Mouse (Mus musculus) embryonic fibroblast, embryonic 13.5 days (primary cell): ENCODE measurements around the gene Cbarp. TPM values are rescaled to one million over a fixed set of nuclear protein-coding genes. Genes with fewer than 3 reads are reported as not detected.
A peak's percentile ranks its signal among the peaks of the same experiment; 100 is the strongest.
"Not testable (repeated sequence)": the region's sequence is repeated elsewhere in the genome, so short reads cannot be mapped to it uniquely, and the experiment has no call there.

Source experiments
- H3K27ac ChIP-seq: 2 replicates; pipeline ENCODE4 v1.5.1; 2012; ENCODE audit warnings: low read length, control low read depth, inconsistent platforms; ENCODE audit not compliant: insufficient read depth
- H3K4me1 ChIP-seq: 2 replicates; pipeline ENCODE4 v1.6.1; 2011; ENCODE audit warnings: low read length; ENCODE audit not compliant: control insufficient read depth, insufficient read depth
- H3K4me3 ChIP-seq: 2 replicates; pipeline ENCODE4 v1.5.1; 2011; ENCODE audit warnings: mild to moderate bottlenecking, control low read depth, low read length; ENCODE audit not compliant: insufficient read depth
- CTCF ChIP-seq: IDR thresholded peaks from 2 replicates; pipeline ENCODE4 v1.5.1; 2011; ENCODE audit warnings: mild to moderate bottlenecking, control low read depth, low read length, moderate library complexity, borderline replicate concordance; ENCODE audit not compliant: insufficient read depth
- POLR2A ChIP-seq: IDR thresholded peaks from 2 replicates; pipeline ENCODE4 v1.6.1; 2011; ENCODE audit warnings: low read depth, mild to moderate bottlenecking, control low read depth, low read length, moderate library complexity
- polyA plus RNA-seq: library from polyadenylated mRNA; stranded (reverse); fragments of >200 nt; gene quantifications from 2 replicates; pipeline ENCODE4 v1.2.4, GENCODE M21; 2011; ENCODE audit warnings: low read depth; ENCODE audit not compliant: missing spikeins, insufficient read length

Cbarp gene
- polyA plus RNA-seq, 1 experiment, result 28.4 TPM

DNA sequence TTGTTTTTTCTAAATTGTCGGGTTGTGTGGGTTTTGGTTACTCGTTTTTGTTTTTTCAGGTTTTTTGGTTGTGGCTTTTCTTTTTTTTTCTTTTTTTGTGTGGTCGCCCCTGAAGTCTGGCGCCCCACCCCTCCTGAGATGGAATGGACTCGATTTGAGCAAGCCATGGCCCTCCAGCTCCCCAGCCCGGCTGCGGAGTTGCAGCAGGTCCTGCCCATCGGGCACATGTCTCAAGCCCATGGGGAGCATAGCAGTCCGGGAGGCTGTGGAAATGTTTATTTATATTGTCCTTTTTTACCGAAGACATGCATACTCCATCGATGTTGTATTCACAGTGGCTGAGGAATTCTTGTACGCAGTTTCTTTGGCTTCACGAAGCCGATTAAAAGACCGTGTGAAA lies 30.6 kb upstream of the Cbarp start:
- H3K4me3 ChIP-seq, result no peak overlapping the region
- no peak for TF ChIP-seq CTCF
- no peak for TF ChIP-seq POLR2A
- no peak overlapping the region for H3K27ac ChIP-seq
- H3K4me1 ChIP-seq, result peaks cover 9% of the 10 kb centered on the region; the same call in 1 of the 2 replicates

DNA sequence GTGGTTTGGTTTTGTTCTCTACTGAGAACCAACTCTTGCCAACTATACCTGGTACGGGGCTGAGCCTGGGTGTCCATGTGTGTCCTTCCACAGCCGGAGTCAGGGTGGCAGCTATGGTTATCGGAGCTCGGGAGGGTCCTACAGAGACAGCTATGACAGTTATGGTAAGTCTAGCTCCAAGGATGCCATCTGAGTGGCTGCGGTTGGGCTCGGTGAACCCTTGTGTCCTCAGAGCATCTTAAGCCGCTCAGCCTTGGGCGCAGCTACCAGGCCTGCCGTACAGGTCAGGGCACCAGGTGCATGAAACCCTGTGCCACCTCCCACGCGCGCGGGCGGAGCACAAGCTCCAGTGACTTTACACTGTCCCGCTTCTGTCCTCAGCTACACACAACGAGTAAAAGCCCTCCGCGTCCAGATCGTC lies 30.0 kb upstream of the Cbarp start:
- no peak overlapping the region for H3K4me3 ChIP-seq
- TF ChIP-seq CTCF (no peak), POLR2A (no peak)
- no peak overlapping the region for H3K27ac ChIP-seq
- peaks cover 9% of the 10 kb centered on the region; the same call in 1 of the 2 replicates for H3K4me1 ChIP-seq

- no peak overlapping the region for H3K27ac ChIP-seq
- peaks cover 9% of the 10 kb centered on the region; the same call in 1 of the 2 replicates for H3K4me1 ChIP-seq
- TF ChIP-seq CTCF (no peak), POLR2A (no peak)
- H3K4me3 ChIP-seq, result no peak overlapping the region
Observed at GRCm38 (mm10) chr10:80170052-80170451, 29.4 kb upstream of the Cbarp start.

GRCm38 (mm10) chr10:80169651-80170050 lies 29.0 kb upstream of the Cbarp start:
- H3K27ac ChIP-seq, result no peak overlapping the region
- H3K4me1 ChIP-seq, result peaks cover 9% of the 10 kb centered on the region; the same call in 1 of the 2 replicates
- H3K4me3 ChIP-seq, result no peak overlapping the region
- TF ChIP-seq CTCF (no peak), POLR2A (no peak)

- H3K4me1 ChIP-seq, result peaks cover 10% of the 10 kb centered on the region
- TF ChIP-seq CTCF (no peak), POLR2A (no peak)
- H3K27ac ChIP-seq, result no peak overlapping the region
- peak overlapping the region; percentile 90; the same call in 1 of the 2 replicates for H3K4me3 ChIP-seq
Observed at GRCm38 (mm10) chr10:80169070-80169469, 28.4 kb upstream of the Cbarp start.

- TF ChIP-seq CTCF, result no peak
- TF ChIP-seq POLR2A, result no peak
- H3K4me1 ChIP-seq, result peaks cover 12% of the 10 kb centered on the region
Observed at GRCm38 (mm10) chr10:80168038-80168661, 27.5 kb upstream of the Cbarp start.

DNA sequence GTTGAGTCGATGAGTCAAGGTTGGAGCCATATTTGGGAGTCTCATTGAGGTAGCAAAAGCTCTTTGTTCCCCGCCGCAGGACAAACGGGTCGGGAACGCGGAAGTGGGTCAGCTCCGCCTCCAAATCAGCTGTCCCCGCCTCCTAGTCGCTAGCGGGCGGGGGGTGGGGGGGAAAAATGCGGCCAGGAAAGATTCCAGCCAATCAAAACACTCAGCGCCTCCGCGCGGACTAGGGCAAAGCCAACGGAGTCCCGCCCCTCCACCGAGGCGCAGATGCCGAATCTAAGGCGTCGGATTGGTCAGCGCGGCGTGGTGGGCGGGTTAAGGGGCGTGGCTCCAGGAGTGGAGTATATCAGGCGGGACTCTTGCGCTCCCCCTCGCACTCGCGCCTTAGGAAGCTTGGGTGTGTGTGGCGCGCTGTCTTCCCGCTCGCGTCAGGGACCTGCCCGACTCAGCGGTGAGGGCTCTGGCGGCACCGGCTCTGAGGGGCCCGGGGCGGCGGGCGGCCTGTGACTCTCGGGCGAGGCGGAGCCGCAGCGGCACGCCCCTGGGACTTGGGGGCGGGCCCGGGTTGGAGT lies 26.9 kb upstream of the Cbarp start:
- no peak for TF ChIP-seq POLR2A
- no peak for TF ChIP-seq CTCF
- H3K27ac ChIP-seq, result peak overlapping the region; percentile 85
- peaks cover 16% of the 10 kb centered on the region for H3K4me1 ChIP-seq
- peak overlapping the region; percentile 90 for H3K4me3 ChIP-seq

More at GRCm38 (mm10) chr10:80168038-80168661, 27.5 kb upstream of the Cbarp start:
- Histone ChIP-seq H3K27ac (peak overlapping the region; percentile 85), H3K4me3 (peak overlapping the region; percentile 90)

- H3K4me3 ChIP-seq, result not testable (repeated sequence)
- Histone ChIP-seq H3K27ac (peak overlapping the region; percentile 74), H3K4me1 (peaks cover 23% of the 10 kb centered on the region)
Observed at GRCm38 (mm10) chr10:80166136-80166535, 25.5 kb upstream of the Cbarp start.

DNA sequence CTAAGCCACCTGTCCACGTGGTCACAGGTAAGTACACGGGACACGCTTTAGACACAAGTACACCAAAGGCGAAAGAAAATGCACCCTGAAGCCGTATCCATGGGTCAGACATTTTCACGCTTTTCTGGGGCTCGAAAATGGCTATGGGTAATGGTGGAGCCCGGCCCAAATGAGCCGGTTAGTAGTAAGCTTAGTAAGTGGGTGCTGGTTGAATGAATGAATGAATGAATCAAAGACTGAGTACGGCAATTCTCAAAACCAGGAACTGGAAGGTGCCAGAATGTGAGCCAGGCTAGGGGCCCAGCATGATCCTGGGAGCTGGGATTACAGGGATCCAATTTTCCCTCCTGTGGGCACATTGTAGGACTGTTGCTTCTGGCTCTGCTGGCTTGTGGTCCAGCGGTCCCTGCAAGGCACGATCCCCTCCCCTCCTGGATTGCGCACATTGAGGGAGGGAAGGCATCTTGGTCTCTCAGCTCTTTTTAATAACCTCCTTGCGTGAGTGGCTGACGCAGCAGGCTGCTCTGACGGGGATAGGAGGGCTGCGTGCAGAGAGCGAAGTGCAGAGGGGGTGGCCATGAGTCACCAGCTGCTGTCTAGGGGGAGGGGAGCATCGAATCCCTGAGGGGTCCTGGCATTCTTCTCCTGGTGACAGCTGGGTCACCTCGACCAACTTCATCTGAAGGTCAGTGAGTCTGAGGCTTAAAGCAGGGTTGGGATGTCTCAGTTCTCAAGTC lies 24.9 kb upstream of the Cbarp start, which contains the start of gene Cirbp:
Gene Cirbp, plus strand, starts transcription at position 594 of the 737 bp plus-strand sequence.
- peak within 1 kb of the TSS; percentile 21 for H3K4me3 ChIP-seq
- H3K4me1 ChIP-seq, result peaks cover 25% of the 10 kb centered on the region
- TF ChIP-seq CTCF (no peak), POLR2A (no peak)
- H3K27ac ChIP-seq, result peak within 1 kb of the TSS; percentile 97

DNA sequence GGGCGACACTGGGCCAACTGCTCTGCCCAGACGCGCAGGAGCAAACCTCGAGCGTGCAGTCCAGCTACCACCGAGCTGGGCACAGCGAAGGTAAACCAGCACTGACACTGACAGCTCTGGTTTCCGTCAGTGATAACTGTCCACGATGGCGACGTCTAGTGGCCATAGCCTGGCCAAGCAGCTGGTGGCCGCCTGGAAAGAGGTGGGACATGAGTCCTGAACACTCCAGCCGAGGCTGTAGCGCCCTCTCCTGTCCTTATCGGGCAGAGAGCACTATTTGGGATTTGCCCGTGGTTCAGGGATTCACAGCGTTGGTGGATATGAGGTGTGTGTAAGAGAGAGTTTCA lies 24.3 kb upstream of the Cbarp start:
- H3K27ac ChIP-seq, result peak overlapping the region; percentile 97
- H3K4me3 ChIP-seq, result peak overlapping the region; percentile 21
- peaks cover 28% of the 10 kb centered on the region for H3K4me1 ChIP-seq
- TF ChIP-seq CTCF (no peak), POLR2A (no peak)
